Mouse (Mus musculus) hindbrain, postnatal 0 days (tissue): Measurements from ENCODE around the gene Grm8. TPM values are rescaled to one million over a fixed set of nuclear protein-coding genes. Genes with fewer than 3 reads are reported as not detected.

ENCODE experiments used
- ATAC-seq: fragments of 200-750 bp; cut with Nextera tagmentation; 2 replicates; pipeline ENCODE4 v1.8.0; 2017; ENCODE audit warnings: mild to moderate bottlenecking, moderate TSS enrichment, moderate library complexity
- DNase-seq: peaks from one replicate; pipeline ENCODE4 v3.0.0-alpha.2; 2015; ENCODE audit warnings: low spot score
- H3K27ac ChIP-seq: fragments of 300-500 bp; sonication (generic); 2 replicates; pipeline ENCODE4 v1.5.1; 2014; ENCODE audit warnings: mild to moderate bottlenecking
- H3K27me3 ChIP-seq: fragments of 300-500 bp; sonication (generic); 2 replicates; pipeline ENCODE4 v1.6.1; 2014; ENCODE audit warnings: low read length, mixed read lengths; ENCODE audit not compliant: insufficient read depth
- H3K36me3 ChIP-seq: fragments of 300-500 bp; sonication (generic); 2 replicates; pipeline ENCODE4 v1.6.1; 2014; ENCODE audit warnings: low read length, mixed read lengths; ENCODE audit not compliant: insufficient read depth
- H3K4me1 ChIP-seq: fragments of 300-500 bp; sonication (generic); 2 replicates; pipeline ENCODE4 v1.6.1; 2014; ENCODE audit warnings: antibody characterized with exemption, low read length, mixed read lengths; ENCODE audit not compliant: insufficient read depth
- H3K4me2 ChIP-seq: fragments of 300-500 bp; sonication (generic); 2 replicates; pipeline ENCODE4 v1.6.1; 2014; ENCODE audit warnings: low read depth, mild to moderate bottlenecking, low read length, moderate library complexity, mixed read lengths
- H3K4me3 ChIP-seq: fragments of 300-500 bp; sonication (generic); 2 replicates; pipeline ENCODE4 v1.5.1; 2014; ENCODE audit warnings: low read length
- H3K9ac ChIP-seq: fragments of 300-500 bp; sonication (generic); replicated peaks from 2 replicates; pipeline ENCODE4 v1.6.1; 2014; ENCODE audit warnings: mild to moderate bottlenecking, low read length, moderate library complexity, mixed read lengths
- H3K9me3 ChIP-seq: fragments of 300-500 bp; sonication (generic); 2 replicates; pipeline ENCODE4 v1.6.1; 2016; ENCODE audit warnings: low read length, mixed read lengths
- CTCF ChIP-seq: IDR thresholded peaks from 2 replicates; pipeline ENCODE4 v1.5.1; 2016; ENCODE audit warnings: antibody characterized with exemption, control low read depth, low read depth
- WGBS: fragments of 180-500 bp; shearing (Covaris S2); extraction: QIAGEN DNeasy Blood & Tissue Kit; methylation state at CpG from one replicate; pipeline ENCODE4 v1.1.7; 2014; 5-methylcytosine and 5-hydroxymethylcytosine counted together
- polyA plus RNA-seq: library from polyadenylated mRNA; unstranded; fragments of >200 nt; fragmentation: Nextera tagmentation; extraction: Ambion mirVana; gene quantifications from 2 replicates; pipeline ENCODE4 v1.2.1, GENCODE M21; 2015
- total RNA-seq: library from RNA; depleted of rRNA; stranded (reverse); fragments of >200 nt; gene quantifications from 2 replicates; pipeline ENCODE4 v1.2.3, GENCODE M21; 2014

The Grm8 gene
- total and polyA plus RNA-seq, 2 experiments from 2014 or later, result 11.3 to 14.0 TPM

GRCm38 (mm10) chr6:28111551-28111950, 23.4 kb downstream of the Grm8 start:
- Histone ChIP-seq H3K4me3 (no peak overlapping the region), H3K27ac (no peak overlapping the region)
- WGBS, result 93% methylated on average over 8 of the region's 8 CpGs

GRCm38 (mm10) chr6:28102608-28103316, 32.2 kb downstream of the Grm8 start:
- Histone ChIP-seq H3K9me3 (no peaks in the 10 kb centered on the region), H3K9ac (no peak overlapping the region), H3K36me3 (no peaks in the 10 kb centered on the region), H3K27me3 (no peaks in the 10 kb centered on the region), H3K4me3 (no peak overlapping the region), H3K27ac (no peak overlapping the region), H3K4me1 (no peaks in the 10 kb centered on the region), H3K4me2 (no peak overlapping the region)
- DNase-seq (no peak), ATAC-seq (no peak)
- WGBS, result 42% methylated on average over 9 of the region's 9 CpGs
- TF ChIP-seq CTCF, result no peak

More at GRCm38 (mm10) chr6:28111551-28111950, 23.4 kb downstream of the Grm8 start:
- H3K27me3 ChIP-seq, result no peaks in the 10 kb centered on the region
- H3K4me1 ChIP-seq, result no peaks in the 10 kb centered on the region
- no peak overlapping the region for H3K9ac ChIP-seq
- H3K36me3 ChIP-seq, result no peaks in the 10 kb centered on the region
- ATAC-seq (no peak), DNase-seq (no peak)
- no peak overlapping the region for H3K4me2 ChIP-seq
- no peak for TF ChIP-seq CTCF
- H3K9me3 ChIP-seq, result no peaks in the 10 kb centered on the region

- TF ChIP-seq CTCF, result no peak
- no peak for DNase-seq
- Histone ChIP-seq H3K27me3 (no peaks in the 10 kb centered on the region), H3K36me3 (no peaks in the 10 kb centered on the region), H3K4me1 (no peaks in the 10 kb centered on the region), H3K27ac (no peak overlapping the region), H3K9ac (no peak overlapping the region), H3K9me3 (no peaks in the 10 kb centered on the region), H3K4me2 (no peak overlapping the region), H3K4me3 (no peak overlapping the region)
- no peak for ATAC-seq
- 91% methylated on average over 3 of the region's 3 CpGs for WGBS
Measured at GRCm38 (mm10) chr6:28100001-28100400, 35.0 kb downstream of the Grm8 start.

- H3K9me3 ChIP-seq, result no peaks in the 10 kb centered on the region
- DNase-seq (no peak), ATAC-seq (no peak)
- no peak overlapping the region for H3K9ac ChIP-seq
- no peaks in the 10 kb centered on the region for H3K4me1 ChIP-seq
- no peak overlapping the region for H3K27ac ChIP-seq
- no peak overlapping the region for H3K4me3 ChIP-seq
- H3K36me3 ChIP-seq, result no peaks in the 10 kb centered on the region
- no peak for TF ChIP-seq CTCF
- WGBS, result 89% methylated on average over 6 of the region's 6 CpGs
- H3K27me3 ChIP-seq, result no peaks in the 10 kb centered on the region
- no peak overlapping the region for H3K4me2 ChIP-seq
Measured at GRCm38 (mm10) chr6:28092511-28092910, 42.5 kb downstream of the Grm8 start.

- WGBS, result 81% methylated on average over 3 of the region's 3 CpGs
- Histone ChIP-seq H3K9ac (no peak overlapping the region), H3K27me3 (no peaks in the 10 kb centered on the region), H3K4me1 (no peaks in the 10 kb centered on the region), H3K9me3 (no peaks in the 10 kb centered on the region), H3K4me3 (no peak overlapping the region), H3K4me2 (no peak overlapping the region), H3K36me3 (no peaks in the 10 kb centered on the region), H3K27ac (no peak overlapping the region)
- no peak for TF ChIP-seq CTCF
- DNase-seq (no peak), ATAC-seq (no peak)
Measured at GRCm38 (mm10) chr6:28091836-28092235, 43.1 kb downstream of the Grm8 start.

GRCm38 (mm10) chr6:28090981-28091380, 44.0 kb downstream of the Grm8 start:
- no peaks in the 10 kb centered on the region for H3K27me3 ChIP-seq
- no peak overlapping the region for H3K4me2 ChIP-seq
- H3K9ac ChIP-seq, result no peak overlapping the region
- H3K36me3 ChIP-seq, result no peaks in the 10 kb centered on the region
- H3K9me3 ChIP-seq, result no peaks in the 10 kb centered on the region
- H3K27ac ChIP-seq, result no peak overlapping the region
- H3K4me3 ChIP-seq, result no peak overlapping the region
- ATAC-seq (no peak), DNase-seq (no peak)
- H3K4me1 ChIP-seq, result no peaks in the 10 kb centered on the region
- no peak for TF ChIP-seq CTCF

- Histone ChIP-seq H3K9ac (no peak overlapping the region), H3K4me1 (no peaks in the 10 kb centered on the region), H3K36me3 (no peaks in the 10 kb centered on the region), H3K4me3 (no peak overlapping the region), H3K4me2 (no peak overlapping the region), H3K27ac (no peak overlapping the region), H3K9me3 (no peaks in the 10 kb centered on the region), H3K27me3 (no peaks in the 10 kb centered on the region)
- no peak for TF ChIP-seq CTCF
- no peak for DNase-seq
- no peak for ATAC-seq
- WGBS, result 73% methylated on average over 3 of the region's 3 CpGs
Measured at GRCm38 (mm10) chr6:28075534-28075933, 59.4 kb downstream of the Grm8 start.
